Mouse (Mus musculus) heart, postnatal 0 days (tissue): Measurements from ENCODE around the gene Gm281. TPM values are rescaled to one million over a fixed set of nuclear protein-coding genes. Genes with fewer than 3 reads are reported as not detected.

Experiments
- ATAC-seq: fragments of 200-750 bp; cut with Nextera tagmentation; 2 replicates; pipeline ENCODE4 v1.8.0; 2017; ENCODE audit warnings: low read depth, moderate number of reproducible peaks, moderate library complexity; ENCODE audit not compliant: insufficient read depth
- DNase-seq: peaks from one replicate; pipeline ENCODE4 v3.0.0-alpha.2; 2016; ENCODE audit warnings: low spot score
- H3K27ac ChIP-seq: fragments of 300-500 bp; sonication (generic); 2 replicates; pipeline ENCODE4 v1.5.1; 2014; ENCODE audit warnings: low read depth, mild to moderate bottlenecking
- H3K27me3 ChIP-seq: fragments of 300-500 bp; sonication (generic); 2 replicates; pipeline ENCODE4 v1.6.1; 2014; ENCODE audit warnings: low read length, mixed read lengths; ENCODE audit not compliant: control insufficient read depth, insufficient read depth
- H3K36me3 ChIP-seq: fragments of 300-500 bp; sonication (generic); replicated peaks from 2 replicates; pipeline ENCODE4 v1.6.1; 2014; ENCODE audit warnings: low read length, mixed read lengths; ENCODE audit not compliant: control insufficient read depth, insufficient read depth
- H3K4me1 ChIP-seq: fragments of 300-500 bp; sonication (generic); 2 replicates; pipeline ENCODE4 v1.6.1; 2014; ENCODE audit warnings: antibody characterized with exemption; ENCODE audit not compliant: control insufficient read depth, insufficient read depth
- H3K4me2 ChIP-seq: fragments of 300-500 bp; sonication (generic); 2 replicates; pipeline ENCODE4 v1.6.1; 2014; ENCODE audit warnings: low read depth, mild to moderate bottlenecking, low read length, moderate library complexity
- H3K4me3 ChIP-seq: fragments of 300-500 bp; sonication (generic); 2 replicates; pipeline ENCODE4 v1.5.1; 2014; ENCODE audit warnings: low read depth, low read length
- H3K9ac ChIP-seq: fragments of 300-500 bp; sonication (generic); replicated peaks from 2 replicates; pipeline ENCODE4 v1.6.1; 2014; ENCODE audit warnings: low read depth, low read length, mixed read lengths
- H3K9me3 ChIP-seq: fragments of 300-500 bp; sonication (generic); replicated peaks from 2 replicates; pipeline ENCODE4 v1.6.1; 2016; ENCODE audit warnings: low read length; ENCODE audit not compliant: control insufficient read depth
- CTCF ChIP-seq: IDR thresholded peaks from 2 replicates; pipeline ENCODE4 v1.5.1; 2016; ENCODE audit warnings: antibody characterized with exemption, control low read depth, low read depth
- EP300 ChIP-seq: IDR thresholded peaks from 2 replicates; pipeline ENCODE4 v1.6.1; 2016; ENCODE audit warnings: antibody characterized with exemption, low read depth
- WGBS: fragments of 180-500 bp; shearing (Covaris S2); extraction: QIAGEN DNeasy Blood & Tissue Kit; methylation state at CpG from one replicate; pipeline ENCODE4 v1.1.7; 2014; 5-methylcytosine and 5-hydroxymethylcytosine counted together
- microRNA-seq: library from miRNA; unstranded; fragments of <30 nt; microRNA quantifications from one replicate; pipeline ENCODE4, GENCODE M21; 2016
- polyA plus RNA-seq: library from polyadenylated mRNA; unstranded; fragments of >200 nt; fragmentation: Nextera tagmentation; extraction: Ambion mirVana; gene quantifications from 2 replicates; pipeline ENCODE4 v1.2.1, GENCODE M21; 2015
- total RNA-seq: library from RNA; depleted of rRNA; stranded (reverse); fragments of >200 nt; gene quantifications from 2 replicates; pipeline ENCODE4 v1.2.3, GENCODE M21; 2014; ENCODE audit warnings: low replicate concordance; rRNA removed

Gm281 gene
- total and polyA plus RNA-seq, 2 experiments from 2014 or later = not detected

GRCm38 (mm10) chr14:13790446-13790845, 123.8 kb downstream of the Gm281 start:
- no peak for ATAC-seq
- Histone ChIP-seq H3K9ac (no peak overlapping the region), H3K4me1 (no peaks in the 10 kb centered on the region), H3K27ac (no peak overlapping the region), H3K4me3 (no peak overlapping the region), H3K27me3 (no peaks in the 10 kb centered on the region), H3K4me2 (no peak overlapping the region), H3K9me3 (no peaks in the 10 kb centered on the region), H3K36me3 (no peaks in the 10 kb centered on the region)
- no peak for DNase-seq
- TF ChIP-seq EP300 (no peak), CTCF (no peak)
- 16% methylated on average over 1 of the region's 1 CpGs for WGBS

GRCm38 (mm10) chr14:13790001-13790400, 124.3 kb downstream of the Gm281 start:
- DNase-seq (no peak), ATAC-seq (no peak)
- no peaks in the 10 kb centered on the region for H3K9me3 ChIP-seq
- H3K4me1 ChIP-seq = no peaks in the 10 kb centered on the region
- WGBS = 9% methylated on average over 1 of the region's 1 CpGs
- H3K27me3 ChIP-seq = no peaks in the 10 kb centered on the region
- H3K4me2 ChIP-seq = no peak overlapping the region
- no peak overlapping the region for H3K27ac ChIP-seq
- no peaks in the 10 kb centered on the region for H3K36me3 ChIP-seq
- no peak for TF ChIP-seq CTCF
- no peak for TF ChIP-seq EP300
- H3K4me3 ChIP-seq = no peak overlapping the region
- no peak overlapping the region for H3K9ac ChIP-seq

- Histone ChIP-seq H3K27ac (no peak overlapping the region), H3K4me1 (no peaks in the 10 kb centered on the region), H3K4me2 (no peak overlapping the region), H3K9ac (no peak overlapping the region), H3K9me3 (no peaks in the 10 kb centered on the region), H3K27me3 (no peaks in the 10 kb centered on the region), H3K36me3 (no peaks in the 10 kb centered on the region), H3K4me3 (no peak overlapping the region)
- TF ChIP-seq EP300 (no peak), CTCF (no peak)
- no peak for ATAC-seq
- DNase-seq = no peak
- 62% methylated on average over 4 of the region's 4 CpGs for WGBS
Measured at GRCm38 (mm10) chr14:13782970-13783369, 131.3 kb downstream of the Gm281 start.

GRCm38 (mm10) chr14:13778383-13778782, 135.9 kb downstream of the Gm281 start:
- Histone ChIP-seq H3K9ac (no peak overlapping the region), H3K4me3 (no peak overlapping the region), H3K4me1 (no peaks in the 10 kb centered on the region), H3K9me3 (no peaks in the 10 kb centered on the region), H3K27ac (no peak overlapping the region), H3K4me2 (no peak overlapping the region), H3K36me3 (no peaks in the 10 kb centered on the region), H3K27me3 (no peaks in the 10 kb centered on the region)
- no peak for DNase-seq
- no peak for ATAC-seq
- WGBS = 39% methylated on average over 5 of the region's 6 CpGs
- TF ChIP-seq EP300 (no peak), CTCF (no peak)

GRCm38 (mm10) chr14:13771163-13771562, 143.1 kb downstream of the Gm281 start:
- Histone ChIP-seq H3K27ac (no peak overlapping the region), H3K36me3 (no peaks in the 10 kb centered on the region), H3K4me2 (no peak overlapping the region), H3K4me3 (no peak overlapping the region), H3K4me1 (no peaks in the 10 kb centered on the region), H3K9me3 (no peaks in the 10 kb centered on the region), H3K9ac (no peak overlapping the region), H3K27me3 (no peaks in the 10 kb centered on the region)
- TF ChIP-seq CTCF (no peak), EP300 (no peak)
- WGBS = 59% methylated on average over 2 of the region's 2 CpGs
- DNase-seq = no peak
- no peak for ATAC-seq

GRCm38 (mm10) chr14:13770686-13771085, 143.6 kb downstream of the Gm281 start:
- Histone ChIP-seq H3K4me1 (no peaks in the 10 kb centered on the region), H3K9ac (no peak overlapping the region), H3K36me3 (no peaks in the 10 kb centered on the region), H3K9me3 (no peaks in the 10 kb centered on the region), H3K4me2 (no peak overlapping the region), H3K27ac (no peak overlapping the region), H3K4me3 (no peak overlapping the region), H3K27me3 (no peaks in the 10 kb centered on the region)
- TF ChIP-seq CTCF = no peak
- no peak for TF ChIP-seq EP300
- DNase-seq (no peak), ATAC-seq (no peak)
- WGBS = 14% methylated on average over 1 of the region's 1 CpGs

Small RNA genes within 50 kb of the gene (microRNA-seq; reads per million reads assigned to microRNA genes)
- not detected for gene Gm27506

Other genes with a start within 250 kb of the Gm281 start
- not detected in 2 replicates for gene Sntn, start 243.6 kb downstream of the Gm281 start, total RNA-seq
- gene Sntn, start 243.6 kb downstream of the Gm281 start, polyA plus RNA-seq = 1.0 TPM in 1 of 2 replicates, not detected in the other
- 11.2 and 12.4 TPM in 2 replicates for gene Atxn7, start 47.0 kb upstream of the Gm281 start, total RNA-seq
- gene Atxn7, start 47.0 kb upstream of the Gm281 start, polyA plus RNA-seq = 2.1 TPM in 2 replicates
- gene Thoc7, start 47.4 kb upstream of the Gm281 start, total RNA-seq = 80.9 and 86.7 TPM in 2 replicates
- gene Thoc7, start 47.4 kb upstream of the Gm281 start, polyA plus RNA-seq = 198 and 207 TPM in 2 replicates
- 111 and 132 TPM in 2 replicates for gene Psmd6, start 206.5 kb upstream of the Gm281 start, total RNA-seq
- gene Psmd6, start 206.5 kb upstream of the Gm281 start, polyA plus RNA-seq = 173 and 184 TPM in 2 replicates